Mouse (Mus musculus) limb, embryonic 10.5 days (tissue): Measurements from ENCODE around the gene Rab11a. TPM values are rescaled to one million over a fixed set of nuclear protein-coding genes. Genes with fewer than 3 reads are reported as not detected.
A peak's percentile ranks its signal among the peaks of the same experiment; 100 is the strongest.
"Not testable (repeated sequence)": the region's sequence is repeated elsewhere in the genome, so short reads cannot be mapped to it uniquely, and the experiment has no call there.

Source experiments
- DNase-seq: peaks from one replicate; pipeline ENCODE4 v3.0.0-alpha.2; 2017; ENCODE audit warnings: low spot score
- H3K27ac ChIP-seq: fragments of 300-500 bp; sonication (generic); 2 replicates; pipeline ENCODE4 v1.5.1; 2016; ENCODE audit warnings: mild to moderate bottlenecking
- H3K27me3 ChIP-seq: fragments of 300-500 bp; sonication (generic); 2 replicates; pipeline ENCODE4 v1.6.1; 2016; ENCODE audit warnings: low read depth, mild to moderate bottlenecking; ENCODE audit not compliant: poor library complexity, severe bottlenecking
- H3K36me3 ChIP-seq: fragments of 300-500 bp; sonication (generic); 2 replicates; pipeline ENCODE4 v1.6.1; 2016; ENCODE audit warnings: mild to moderate bottlenecking, moderate library complexity
- H3K4me1 ChIP-seq: fragments of 300-500 bp; sonication (generic); 2 replicates; pipeline ENCODE4 v1.6.1; 2016
- H3K4me3 ChIP-seq: fragments of 300-500 bp; sonication (generic); 2 replicates; pipeline ENCODE4 v1.5.1; 2016; ENCODE audit warnings: mild to moderate bottlenecking, moderate library complexity
- H3K9me3 ChIP-seq: fragments of 300-500 bp; sonication (generic); replicated peaks from 2 replicates; pipeline ENCODE4 v1.6.1; 2016; ENCODE audit warnings: mild to moderate bottlenecking
- WGBS: fragments of 180-500 bp; shearing (Covaris S2); methylation state at CpG from one replicate; pipeline ENCODE4 v1.1.7; 2016; 5-methylcytosine and 5-hydroxymethylcytosine counted together
- polyA plus RNA-seq: library from polyadenylated mRNA; unstranded; fragments of >200 nt; fragmentation: Nextera tagmentation; extraction: Ambion mirVana; gene quantifications from 2 replicates; pipeline ENCODE4 v1.2.1, GENCODE M21; 2016

Gene Rab11a
- polyA plus RNA-seq, 1 experiment from 2014 or later, result 202 TPM

GRCm38 (mm10) chr9:64700451-64701311, 36.9 kb downstream of the Rab11a start:
- no peaks in the 10 kb centered on the region for H3K27me3 ChIP-seq
- H3K36me3 ChIP-seq, result no peaks in the 10 kb centered on the region
- WGBS, result 88% methylated on average over 4 of the region's 4 CpGs
- no peak overlapping the region for H3K27ac ChIP-seq
- no peaks in the 10 kb centered on the region for H3K4me1 ChIP-seq
- H3K9me3 ChIP-seq, result no peaks in the 10 kb centered on the region
- DNase-seq, result no peak
- no peak overlapping the region for H3K4me3 ChIP-seq

DNA sequence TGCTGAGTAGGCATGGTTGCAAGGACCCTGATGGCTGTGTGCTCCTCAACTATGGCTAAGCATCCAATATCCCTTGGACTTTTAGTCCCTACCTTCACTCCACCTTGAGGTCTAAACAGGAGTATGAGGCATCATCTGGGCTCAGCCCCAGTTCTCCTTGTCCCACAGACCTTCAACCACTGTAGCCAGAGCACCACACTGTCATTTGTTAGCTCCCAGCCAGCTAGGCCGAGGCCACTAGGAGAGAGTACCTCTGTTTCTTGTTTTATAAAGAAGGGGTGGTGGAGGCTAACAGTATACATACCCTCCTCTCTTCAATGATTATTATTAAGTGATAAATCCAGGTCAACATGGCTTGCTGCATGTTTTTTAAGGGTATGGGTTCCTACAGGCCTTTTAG, 39.0 kb downstream of the Rab11a start:
- Histone ChIP-seq H3K27ac (no peak overlapping the region), H3K27me3 (no peaks in the 10 kb centered on the region), H3K9me3 (no peaks in the 10 kb centered on the region), H3K4me1 (no peaks in the 10 kb centered on the region), H3K4me3 (no peak overlapping the region), H3K36me3 (peaks cover 11% of the 10 kb centered on the region)
- no peak for DNase-seq
- 97% methylated on average over 1 of the region's 1 CpGs for WGBS

GRCm38 (mm10) chr9:64697677-64698076, 39.9 kb downstream of the Rab11a start:
- WGBS, result 85% methylated on average over 5 of the region's 5 CpGs
- Histone ChIP-seq H3K4me1 (no peaks in the 10 kb centered on the region), H3K9me3 (no peaks in the 10 kb centered on the region), H3K36me3 (peaks cover 13% of the 10 kb centered on the region), H3K4me3 (no peak overlapping the region), H3K27me3 (peaks cover under 1% of the 10 kb centered on the region; the same call in 1 of the 2 replicates), H3K27ac (no peak overlapping the region)
- no peak for DNase-seq

DNA sequence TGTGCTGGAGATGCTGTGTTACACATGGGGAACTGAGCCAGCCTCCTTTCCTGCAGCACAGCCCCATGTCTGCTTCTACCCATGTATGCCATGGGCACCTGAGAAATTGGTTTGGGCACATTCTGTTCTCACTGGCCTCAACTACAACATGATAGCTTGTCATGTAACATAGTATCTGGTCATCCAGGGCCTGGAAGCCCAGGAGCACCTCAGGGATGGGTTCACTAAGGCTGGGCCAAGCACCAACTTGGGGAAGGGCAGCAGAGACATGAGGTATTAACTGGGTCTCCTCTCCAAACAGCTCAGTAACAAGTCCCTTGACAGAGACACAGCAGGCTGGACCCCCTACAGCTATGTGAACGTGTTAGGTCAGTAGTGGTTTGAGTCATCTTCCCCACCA, 40.6 kb downstream of the Rab11a start:
- Histone ChIP-seq H3K27me3 (peaks cover 7% of the 10 kb centered on the region; the same call in 1 of the 2 replicates), H3K4me1 (no peaks in the 10 kb centered on the region), H3K4me3 (no peak overlapping the region), H3K36me3 (peaks cover 13% of the 10 kb centered on the region), H3K9me3 (no peaks in the 10 kb centered on the region), H3K27ac (no peak overlapping the region)
- 70% methylated on average over 1 of the region's 1 CpGs for WGBS
- no peak for DNase-seq

- 91% methylated on average over 4 of the region's 4 CpGs for WGBS
- no peak overlapping the region for H3K27ac ChIP-seq
- H3K36me3 ChIP-seq, result peaks cover 13% of the 10 kb centered on the region
- H3K27me3 ChIP-seq, result peaks cover 8% of the 10 kb centered on the region; the same call in 1 of the 2 replicates
- no peak for DNase-seq
- no peak overlapping the region for H3K4me3 ChIP-seq
- H3K4me1 ChIP-seq, result 0 out of 2 replicates have a peak, but pooled peaks cover 2% of the 10 kb centered on the region
- no peaks in the 10 kb centered on the region for H3K9me3 ChIP-seq
Observed at GRCm38 (mm10) chr9:64696404-64696803, 41.2 kb downstream of the Rab11a start.

- Histone ChIP-seq H3K4me3 (no peak overlapping the region), H3K27me3 (peaks cover 16% of the 10 kb centered on the region), H3K27ac (no peak overlapping the region), H3K9me3 (no peaks in the 10 kb centered on the region), H3K4me1 (peaks cover 6% of the 10 kb centered on the region; the same call in 1 of the 2 replicates), H3K36me3 (peaks cover 13% of the 10 kb centered on the region)
- 90% methylated on average over 1 of the region's 1 CpGs for WGBS
- no peak for DNase-seq
Observed at GRCm38 (mm10) chr9:64695266-64695665, 42.3 kb downstream of the Rab11a start.

DNA sequence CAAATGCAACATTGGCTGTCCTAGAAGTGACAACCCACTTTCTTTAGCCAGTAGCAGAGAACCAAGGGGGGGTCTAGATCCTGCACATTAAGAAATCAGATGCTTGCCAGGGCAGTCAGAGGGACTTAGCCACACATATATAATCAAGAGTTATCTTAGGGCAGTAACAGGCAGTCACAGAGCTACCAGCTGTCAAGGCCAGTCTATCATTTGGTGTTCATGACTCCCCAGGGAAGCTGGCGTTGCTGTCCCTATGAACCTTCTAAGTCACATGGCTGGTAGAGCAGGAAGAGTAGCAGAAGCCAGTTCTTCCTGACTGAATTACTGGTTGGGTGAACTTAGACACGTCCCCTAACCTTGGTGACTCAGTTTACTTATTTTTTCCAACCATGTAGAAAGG, 44.5 kb downstream of the Rab11a start:
- Histone ChIP-seq H3K27me3 (peaks cover 34% of the 10 kb centered on the region), H3K4me1 (peaks cover 13% of the 10 kb centered on the region), H3K4me3 (no peak overlapping the region), H3K9me3 (no peaks in the 10 kb centered on the region), H3K36me3 (peaks cover 13% of the 10 kb centered on the region), H3K27ac (no peak overlapping the region)
- no peak for DNase-seq
- 74% methylated on average over 2 of the region's 2 CpGs for WGBS

GRCm38 (mm10) chr9:64691176-64691575, 46.4 kb downstream of the Rab11a start:
- Histone ChIP-seq H3K36me3 (peaks cover 13% of the 10 kb centered on the region), H3K4me3 (no peak overlapping the region), H3K27me3 (peaks cover 36% of the 10 kb centered on the region), H3K4me1 (peaks cover 29% of the 10 kb centered on the region), H3K27ac (no peak overlapping the region), H3K9me3 (no peaks in the 10 kb centered on the region)
- 4% methylated on average over 7 of the region's 7 CpGs for WGBS
- DNase-seq, result peak; percentile 73

DNA sequence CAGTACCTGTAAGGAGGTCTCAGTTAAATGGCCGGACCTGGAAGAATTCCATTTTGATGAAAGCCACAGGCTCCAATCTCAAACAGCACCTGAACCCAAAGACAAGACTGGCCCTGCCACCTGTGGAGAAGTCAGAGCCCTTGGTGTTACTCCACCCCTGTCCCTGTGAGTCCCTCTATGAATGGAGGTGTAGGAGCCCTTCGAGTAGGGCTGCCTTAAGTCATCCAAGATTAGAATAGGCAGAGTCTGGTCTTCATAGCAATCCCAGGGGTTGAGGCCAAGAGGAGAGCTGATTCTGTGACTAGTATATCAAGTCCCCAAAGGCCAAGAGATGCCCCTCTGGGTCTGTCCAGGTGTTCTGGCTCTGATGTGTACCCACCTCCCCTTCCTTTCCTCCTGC, 46.8 kb downstream of the Rab11a start:
- no peaks in the 10 kb centered on the region for H3K9me3 ChIP-seq
- no peak overlapping the region for H3K27ac ChIP-seq
- no peak for DNase-seq
- H3K4me3 ChIP-seq, result no peak overlapping the region
- H3K27me3 ChIP-seq, result peaks cover 41% of the 10 kb centered on the region
- 84% methylated on average over 2 of the region's 2 CpGs for WGBS
- H3K4me1 ChIP-seq, result peaks cover 33% of the 10 kb centered on the region
- H3K36me3 ChIP-seq, result peaks cover 13% of the 10 kb centered on the region

DNA sequence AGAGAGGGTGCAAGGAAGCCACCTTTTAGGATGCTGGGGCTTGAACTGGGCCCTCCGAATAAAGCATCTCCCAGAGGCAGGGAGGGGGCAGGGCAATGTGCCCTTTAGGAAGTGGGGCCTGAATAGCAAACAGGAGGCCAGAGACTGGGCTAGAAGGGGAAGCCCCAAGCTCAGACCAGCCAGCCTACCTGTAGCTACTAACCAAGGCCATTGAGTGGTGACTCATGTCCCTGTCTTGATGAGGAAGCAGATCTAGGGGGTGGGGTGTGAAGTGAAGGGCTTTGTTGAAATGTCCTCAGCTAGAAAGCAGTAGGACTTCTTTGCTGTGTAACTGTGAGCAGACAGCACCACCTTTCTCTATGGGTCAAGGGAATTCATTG, 49.6 kb downstream of the Rab11a start:
- DNase-seq, result no peak
- no peak overlapping the region for H3K4me3 ChIP-seq
- no peaks in the 10 kb centered on the region for H3K36me3 ChIP-seq
- H3K27me3 ChIP-seq, result peaks cover 62% of the 10 kb centered on the region
- 32% methylated on average over 1 of the region's 1 CpGs for WGBS
- H3K27ac ChIP-seq, result peak overlapping the region; percentile 50; the same call in 1 of the 2 replicates
- peaks cover 52% of the 10 kb centered on the region for H3K4me1 ChIP-seq
- H3K9me3 ChIP-seq, result no peaks in the 10 kb centered on the region

DNA sequence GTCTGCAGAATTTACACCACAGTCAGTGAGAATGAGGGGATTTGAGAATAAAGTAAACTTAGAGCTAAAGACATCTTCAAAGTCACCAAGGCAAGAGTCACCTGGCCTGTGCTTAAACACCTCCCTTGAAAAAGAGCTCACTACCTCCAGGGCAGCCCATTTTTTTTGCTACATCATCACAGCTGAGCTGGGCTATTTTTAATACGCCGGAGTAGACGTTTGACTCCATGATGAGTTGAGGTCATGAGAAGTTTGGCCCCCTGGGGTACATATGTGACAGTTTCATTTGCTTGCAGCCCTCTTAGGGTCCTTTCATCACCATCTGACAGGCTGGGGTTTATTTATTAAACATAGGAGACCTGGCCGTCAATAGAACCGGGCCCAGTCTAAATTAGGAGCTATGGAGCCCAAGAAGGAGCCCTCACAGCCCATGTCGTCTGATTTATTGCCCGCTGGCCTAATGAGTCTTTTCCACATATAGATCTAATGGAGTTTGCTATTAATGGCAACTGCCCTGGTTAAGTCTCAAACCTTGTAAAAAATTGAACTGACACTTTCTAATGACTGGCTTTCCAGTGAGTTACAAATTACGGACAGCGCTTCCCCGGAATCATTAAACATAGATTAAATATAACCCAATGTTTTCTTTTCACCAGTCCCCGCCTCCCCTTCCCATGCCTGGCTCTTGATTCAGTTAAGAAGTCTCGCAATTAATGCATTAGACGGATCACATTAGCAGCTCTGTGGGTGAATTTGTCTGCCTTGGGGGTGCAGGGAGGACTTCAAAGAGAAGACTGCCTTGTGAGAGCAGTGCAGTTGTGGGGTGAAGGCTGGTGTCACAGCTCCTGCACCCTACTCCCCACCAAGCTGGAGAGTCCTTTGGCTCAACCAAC, 50.2 kb downstream of the Rab11a start:
- 44% methylated on average over 13 of the region's 13 CpGs for WGBS
- DNase-seq, result peak; percentile 63
- Histone ChIP-seq H3K27ac (peak overlapping the region; percentile 50; the same call in 1 of the 2 replicates), H3K4me3 (no peak overlapping the region), H3K27me3 (peaks cover 65% of the 10 kb centered on the region), H3K36me3 (no peaks in the 10 kb centered on the region), H3K9me3 (no peaks in the 10 kb centered on the region), H3K4me1 (peaks cover 56% of the 10 kb centered on the region)

- H3K27ac ChIP-seq, H3K4me3 ChIP-seq, DNase-seq, H3K9me3 ChIP-seq, H3K36me3 ChIP-seq: not testable (repeated sequence)
- WGBS, result 31% methylated on average over 9 of the region's 11 CpGs
- peaks cover 37% of the 10 kb centered on the region for H3K4me1 ChIP-seq
- H3K27me3 ChIP-seq, result peaks cover 15% of the 10 kb centered on the region
Observed at GRCm38 (mm10) chr9:64671341-64672319, 65.9 kb downstream of the Rab11a start.
